ENCODE assay signal across 8 mouse cellular contexts in genomic region chr17:28575244-28576125, GRCm38 (mm10). TPM values are rescaled to one million over a fixed set of nuclear protein-coding genes. Genes with fewer than 3 reads are reported as not detected.
A peak's percentile ranks its signal among the peaks of the same experiment; 100 is the strongest.
DNase-seq lines count a peak whose midpoint lies in the region; ATAC-seq and TF ChIP-seq lines count a peak whose summit lies in the region.

Lhfpl5 (plus strand) TSS chr17:28575641.

- no peaks in the 10 kb centered on the region for H3K9me3 ChIP-seq in heart, postnatal 0 days (replicated peaks; ENCODE audit: control insufficient read depth, low read length)
- no peaks in the 10 kb centered on the region for H3K9me3 ChIP-seq in neural tube, embryonic 11.5 days (ENCODE audit: control insufficient read depth, low read length)

- no peaks in the 10 kb centered on the region for H3K27me3 ChIP-seq in heart, adult 2 months (ENCODE audit: control insufficient read depth, insufficient read depth, low read length)
- H3K27me3 ChIP-seq in heart, postnatal 0 days (ENCODE audit: control insufficient read depth, insufficient read depth, low read length): peaks cover 10% of the 10 kb centered on the region; the same call in 1 of the 2 replicates
- no peaks in the 10 kb centered on the region for H3K27me3 ChIP-seq in neural tube, embryonic 11.5 days (ENCODE audit: control insufficient read depth, insufficient read depth, low read length)

- H3K36me3 ChIP-seq in heart, adult 2 months (ENCODE audit: control insufficient read depth, insufficient read depth, low read length): no peaks in the 10 kb centered on the region
- H3K36me3 ChIP-seq in heart, postnatal 0 days (replicated peaks; ENCODE audit: control insufficient read depth, insufficient read depth, low read length): no peaks in the 10 kb centered on the region
- H3K36me3 ChIP-seq in neural tube, embryonic 11.5 days (ENCODE audit: control insufficient read depth, insufficient read depth, low read length): no peaks in the 10 kb centered on the region

- H3K4me1 ChIP-seq in heart, adult 2 months (ENCODE audit: control insufficient read depth, insufficient read depth, low read length): no peaks in the 10 kb centered on the region; the same call in 1 of the 2 replicates
- H3K4me1 ChIP-seq in heart, postnatal 0 days (ENCODE audit: control insufficient read depth, insufficient read depth): no peaks in the 10 kb centered on the region
- H3K4me1 ChIP-seq in neural tube, embryonic 11.5 days (ENCODE audit: control insufficient read depth, insufficient read depth, low read length): 0 out of 2 replicates have a peak, but pooled peaks cover 3% of the 10 kb centered on the region

- 13% methylated on average over 50 of the region's 50 CpGs for WGBS in heart, adult 2 months
- whole genome bisulfite sequencing in heart, postnatal 0 days: 14% methylated on average over 49 of the region's 50 CpGs
- WGBS in neural tube, embryonic 11.5 days: 20% methylated on average over 42 of the region's 50 CpGs

- H3K27ac ChIP-seq in heart, adult 2 months: no peak within 1 kb of the TSS
- H3K27ac ChIP-seq in heart, postnatal 0 days (ENCODE audit: low read depth): no peak within 1 kb of the TSS
- H3K27ac ChIP-seq in neural tube, embryonic 11.5 days (ENCODE audit: low read depth, low read length): no peak within 1 kb of the TSS

- H3K79me2 ChIP-seq in heart, adult 2 months (replicated peaks; ENCODE audit: control insufficient read depth, insufficient read depth, low read length): no peaks in the 10 kb centered on the region

- H3K4me3 ChIP-seq in heart, adult 2 months: no peak within 1 kb of the TSS
- 0 out of 2 replicates have a peak within 1 kb of the TSS, but pooled peaks have one; percentile 14 for H3K4me3 ChIP-seq in heart, postnatal 0 days (ENCODE audit: low read depth, low read length)
- peak within 1 kb of the TSS; percentile 16; the same call in 1 of the 2 replicates for H3K4me3 ChIP-seq in neural tube, embryonic 11.5 days (ENCODE audit: low read depth, low read length)

- intact Hi-C loops in heart, adult 2 months (cut with DNase I): no loop called here

- peak; percentile 83 for ATAC-seq in heart, postnatal 0 days (ENCODE audit: insufficient read depth, low read depth)
- ATAC-seq in neural tube, embryonic 11.5 days (ENCODE audit: insufficient read depth, low FRiP score, low TSS enrichment): peak; percentile 73; the same call in 1 of the 2 replicates

- no peak within 1 kb of the TSS for H3K9ac ChIP-seq in heart, adult 2 months (ENCODE audit: low read depth, low read length)
- no peak within 1 kb of the TSS for H3K9ac ChIP-seq in heart, postnatal 0 days (replicated peaks; ENCODE audit: low read depth, low read length)
- no peak within 1 kb of the TSS for H3K9ac ChIP-seq in neural tube, embryonic 11.5 days (ENCODE audit: low read length)

- DNase-seq in heart, adult 2 months: peak; percentile 27 to 59
- DNase-seq in heart, adult 8-10 months (ENCODE audit: low spot score): no peak
- peak; percentile 51 for DNase-seq in Muller cell, postnatal 12 days (ENCODE audit: inconsistent ontology term)
- DNase-seq in embryo, embryonic 10 days (ENCODE audit: low spot score): peak; percentile 87
- peak; percentile 7 for DNase-seq in heart, postnatal 0 days (ENCODE audit: low spot score)
- DNase-seq in liver: peak; percentile 67
- peak; percentile 88 for DNase-seq in neural tube, embryonic 11.5 days (ENCODE audit: low spot score)
- DNase-seq in layer of hippocampus, adult 18-20 months (ENCODE audit: low spot score in 2 of 2): no peak

- TF ChIP-seq CTCF in heart, adult 2 months (IDR thresholded peaks at IDR 0.05): no peak
- no peak for TF ChIP-seq CTCF in heart, postnatal 0 days (IDR thresholded peaks at IDR 0.05; ENCODE audit: low read depth)

- peak within 1 kb of the TSS; percentile 29; the same call in 1 of the 2 replicates for H3K4me2 ChIP-seq in heart, postnatal 0 days (ENCODE audit: low read depth, low read length)
- peak within 1 kb of the TSS; percentile 52 for H3K4me2 ChIP-seq in neural tube, embryonic 11.5 days (ENCODE audit: low read depth)

- TF ChIP-seq POLR2A in heart, adult 2 months (IDR thresholded peaks at IDR 0.05; ENCODE audit: insufficient read depth, low read depth, low read length): no peak

- TF ChIP-seq EP300 in heart, adult 2 months (IDR thresholded peaks at IDR 0.05; ENCODE audit: insufficient read depth, low read depth, low read length): no peak
- TF ChIP-seq EP300 in heart, postnatal 0 days (IDR thresholded peaks at IDR 0.05; ENCODE audit: low read depth): no peak

RNA-seq across cellular contexts. Expression of gene Lhfpl5, which starts in this region (rescaled TPM):
- not detected for total RNA-seq in heart, adult 2 months (2021)
- polyA plus RNA-seq in heart, adult 2 months (2012; rRNA removed): 0.18 and 0.20 TPM in 2 replicates
- not detected for total RNA-seq in heart, adult 8-10 months (2022)
- total RNA-seq in heart, postnatal 0 days (2014; rRNA removed; ENCODE audit: low replicate concordance): not detected in 2 replicates
- 0.07 and 0.10 TPM in 2 replicates for polyA plus RNA-seq in heart, postnatal 0 days (2015; fragmentation: Nextera tagmentation; extraction: Ambion mirVana)
- 1.8 and 2.4 TPM in 2 replicates for polyA plus RNA-seq in neural tube, embryonic 11.5 days (2014; fragmentation: Nextera tagmentation; extraction: Ambion mirVana)
- 1 to 10 TPM; 3.8 to 3.9 TPM for total RNA-seq in layer of hippocampus, adult 18-20 months (2021)

Comparison
In these comparisons a context has a peak if more than half of its experiments do, and no peak if none do; other contexts are left out.
1. Peak in DNase-seq in heart, adult 2 months; RNA of the gene not detected or under 1 TPM.
2. Peak in DNase-seq, ATAC-seq, H3K4me3 ChIP-seq and H3K4me2 ChIP-seq in heart, postnatal 0 days; RNA of the gene not detected or under 1 TPM.
3. DNase-seq: peak in Muller cell, postnatal 12 days (single experiment), embryo, embryonic 10 days (single experiment), liver (single experiment) and neural tube, embryonic 11.5 days (single experiment); none in heart, adult 8-10 months (single experiment) and layer of hippocampus, adult 18-20 months (0 of 2).